Mouse (Mus musculus): ENCODE measurements around the gene Dnajc2. TPM values are rescaled to one million over a fixed set of nuclear protein-coding genes. Genes with fewer than 3 reads are reported as not detected.
"Not testable (repeated sequence)": the region's sequence is repeated elsewhere in the genome, so short reads cannot be mapped to it uniquely, and the experiment has no call there.

The Dnajc2 gene
- polyA plus RNA-seq, 1 experiment from 2014 or later = 80.3 TPM

GRCm38 (mm10) chr5:21719209-21719608 is 65.8 kb downstream of the Dnajc2 start:
- no peak for ATAC-seq (ENCODE audit: insufficient number of reproducible peaks, insufficient read depth, low FRiP score, low TSS enrichment, low read depth)
- WGBS = 93% methylated on average over 2 of the region's 2 CpGs
- no peak overlapping the region for H3K9ac ChIP-seq

GRCm38 (mm10) chr5:21718546-21718945 is 66.5 kb downstream of the Dnajc2 start:
- 88% methylated on average over 5 of the region's 5 CpGs for WGBS
- Histone ChIP-seq H3K9ac (no peak overlapping the region), H3K4me2 (no peak overlapping the region), H3K27ac (no peak overlapping the region), H3K4me3 (no peak overlapping the region), H3K4me1 (no peaks in the 10 kb centered on the region), H3K36me3 (no peaks in the 10 kb centered on the region), H3K27me3 (no peaks in the 10 kb centered on the region), H3K9me3 (no peaks in the 10 kb centered on the region)
- ATAC-seq (ENCODE audit: insufficient number of reproducible peaks, insufficient read depth, low FRiP score, low TSS enrichment, low read depth) = no peak

More at GRCm38 (mm10) chr5:21719209-21719608, 65.8 kb downstream of the Dnajc2 start:
- Histone ChIP-seq H3K27ac (no peak overlapping the region), H3K36me3 (no peaks in the 10 kb centered on the region), H3K4me2 (no peak overlapping the region), H3K9me3 (no peaks in the 10 kb centered on the region), H3K4me3 (no peak overlapping the region), H3K27me3 (no peaks in the 10 kb centered on the region), H3K4me1 (0 out of 2 replicates have a peak, but pooled peaks cover 3% of the 10 kb centered on the region)

- Histone ChIP-seq H3K27me3 (peaks cover 3% of the 10 kb centered on the region; the same call in 1 of the 2 replicates), H3K4me2 (no peak overlapping the region), H3K4me3 (no peak overlapping the region), H3K9me3 (no peaks in the 10 kb centered on the region), H3K27ac (no peak overlapping the region), H3K36me3 (no peaks in the 10 kb centered on the region), H3K9ac (no peak overlapping the region), H3K4me1 (no peaks in the 10 kb centered on the region)
- WGBS = 88% methylated on average over 10 of the region's 10 CpGs
- ATAC-seq (ENCODE audit: insufficient number of reproducible peaks, insufficient read depth, low FRiP score, low TSS enrichment, low read depth) = no peak
Observed at GRCm38 (mm10) chr5:21717165-21717715, 67.8 kb downstream of the Dnajc2 start.

- WGBS = 95% methylated on average over 4 of the region's 4 CpGs
- Histone ChIP-seq H3K9ac (no peak overlapping the region), H3K4me1 (no peaks in the 10 kb centered on the region), H3K4me3 (no peak overlapping the region), H3K9me3 (no peaks in the 10 kb centered on the region), H3K36me3 (no peaks in the 10 kb centered on the region), H3K27me3 (peaks cover 5% of the 10 kb centered on the region; the same call in 1 of the 2 replicates), H3K27ac (no peak overlapping the region), H3K4me2 (no peak overlapping the region)
- ATAC-seq (ENCODE audit: insufficient number of reproducible peaks, insufficient read depth, low FRiP score, low TSS enrichment, low read depth) = no peak
Observed at GRCm38 (mm10) chr5:21714447-21714846, 70.6 kb downstream of the Dnajc2 start.

GRCm38 (mm10) chr5:21712127-21712715 is 72.8 kb downstream of the Dnajc2 start:
- Histone ChIP-seq H3K27me3 (peaks cover 5% of the 10 kb centered on the region; the same call in 1 of the 2 replicates), H3K4me2 (no peak overlapping the region), H3K4me3 (no peak overlapping the region), H3K9me3 (no peaks in the 10 kb centered on the region), H3K4me1 (no peaks in the 10 kb centered on the region), H3K27ac (no peak overlapping the region), H3K9ac (no peak overlapping the region), H3K36me3 (no peaks in the 10 kb centered on the region)
- ATAC-seq (ENCODE audit: insufficient number of reproducible peaks, insufficient read depth, low FRiP score, low TSS enrichment, low read depth) = no peak
- WGBS = 69% methylated on average over 13 of the region's 13 CpGs

GRCm38 (mm10) chr5:21708011-21708410 is 77.0 kb downstream of the Dnajc2 start:
- H3K27ac ChIP-seq; H3K4me2 ChIP-seq; H3K4me1 ChIP-seq; H3K9me3 ChIP-seq; H3K36me3 ChIP-seq; H3K4me3 ChIP-seq; H3K9ac ChIP-seq; H3K27me3 ChIP-seq; ATAC-seq (ENCODE audit: insufficient number of reproducible peaks, insufficient read depth, low FRiP score, low TSS enrichment, low read depth): not testable (repeated sequence)
- WGBS = 84% methylated on average over 8 of the region's 8 CpGs

Other genes starting within 250 kb of the Dnajc2 start
- gene Lrrc17, start 241.7 kb downstream of the Dnajc2 start, polyA plus RNA-seq (2015; fragmentation: Nextera tagmentation; extraction: Ambion mirVana) = 115 and 129 TPM in 2 replicates
- 0.14 and 0.47 TPM in 2 replicates for gene Fbxl13, start 139.6 kb downstream of the Dnajc2 start, polyA plus RNA-seq (2015; fragmentation: Nextera tagmentation; extraction: Ambion mirVana)
- gene Armc10, start 139.4 kb downstream of the Dnajc2 start, polyA plus RNA-seq (2015; fragmentation: Nextera tagmentation; extraction: Ambion mirVana) = 51.0 and 51.6 TPM in 2 replicates
- 2.1 and 2.2 TPM in 2 replicates for gene Napepld, start 83.9 kb downstream of the Dnajc2 start, polyA plus RNA-seq (2015; fragmentation: Nextera tagmentation; extraction: Ambion mirVana)
- 87.0 and 95.7 TPM in 2 replicates for gene Pmpcb, start 48.1 kb downstream of the Dnajc2 start, polyA plus RNA-seq (2015; fragmentation: Nextera tagmentation; extraction: Ambion mirVana)
- gene Psmc2, start within 50 bp of the Dnajc2 start, polyA plus RNA-seq (2015; fragmentation: Nextera tagmentation; extraction: Ambion mirVana) = 177 and 185 TPM in 2 replicates
- 0.11 and 0.24 TPM in 2 replicates for gene Slc26a5, start 80.4 kb upstream of the Dnajc2 start, polyA plus RNA-seq (2015; fragmentation: Nextera tagmentation; extraction: Ambion mirVana)

Measured in embryonic facial prominence, embryonic 13.5 days (tissue).